Mouse (Mus musculus): ENCODE results near the gene Mctp1. TPM values are rescaled to one million over a fixed set of nuclear protein-coding genes. Genes with fewer than 3 reads are reported as not detected.

Gene Mctp1
- total RNA-seq, 2 experiments from 2014 or later = 37.8 to 43.3 TPM

- intact Hi-C loops (cut with DNase I) = no loop called here
- no peak for DNase-seq (ENCODE audit: extremely low spot score in 1 of 2, low spot score in 2 of 2)
Observed at GRCm38 (mm10) chr13:77018851-77019250, 634.5 kb downstream of the Mctp1 start.

- no peak for DNase-seq (ENCODE audit: extremely low spot score in 1 of 2, low spot score in 2 of 2)
- intact Hi-C loops (cut with DNase I) = no loop called here
Observed at GRCm38 (mm10) chr13:77029594-77029993, 645.3 kb downstream of the Mctp1 start.

GRCm38 (mm10) chr13:77043375-77043774 is 659.0 kb downstream of the Mctp1 start:
- DNase-seq (ENCODE audit: extremely low spot score in 1 of 2, low spot score in 2 of 2) = no peak
- intact Hi-C loops (cut with DNase I) = no loop called here

GRCm38 (mm10) chr13:77045375-77045774 is 661.0 kb downstream of the Mctp1 start:
- DNase-seq (ENCODE audit: extremely low spot score in 1 of 2, low spot score in 2 of 2) = no peak
- intact Hi-C loops (cut with DNase I) = loop anchor here (5.0 kb wide), 1 partner anchor 1152 kb away; the partner anchor contains the start of gene Nr2f1

GRCm38 (mm10) chr13:77046416-77046815 is 662.1 kb downstream of the Mctp1 start:
- intact Hi-C loops (cut with DNase I) = loop anchor here (5.0 kb wide), 1 partner anchor 1151 kb away; the partner anchor contains the start of gene Nr2f1
- DNase-seq (ENCODE audit: extremely low spot score in 1 of 2, low spot score in 2 of 2) = peak; percentile 22 to 31

GRCm38 (mm10) chr13:77047179-77047931 is 663.0 kb downstream of the Mctp1 start:
- intact Hi-C loops (cut with DNase I) = loop anchor here (5.0 kb wide), 1 partner anchor 1150 kb away; the partner anchor contains the start of gene Nr2f1
- DNase-seq (ENCODE audit: extremely low spot score in 1 of 2, low spot score in 2 of 2) = peak; percentile 19 to 21

- intact Hi-C loops (cut with DNase I) = loop anchor here (5.0 kb wide), 1 partner anchor 1149 kb away; the partner anchor contains the start of gene Nr2f1
Observed at GRCm38 (mm10) chr13:77048461-77048860, 664.1 kb downstream of the Mctp1 start.

GRCm38 (mm10) chr13:77049736-77050135 is 665.4 kb downstream of the Mctp1 start:
- intact Hi-C loops (cut with DNase I) = loop anchor here (5.0 kb wide), 1 partner anchor 1148 kb away; the partner anchor contains the start of gene Nr2f1

More at GRCm38 (mm10) chr13:77048461-77048860, 664.1 kb downstream of the Mctp1 start:
- peak in 1 of 2 experiments; percentile 48 for DNase-seq (ENCODE audit: extremely low spot score in 1 of 2, low spot score in 2 of 2)

GRCm38 (mm10) chr13:77063221-77063620 is 678.9 kb downstream of the Mctp1 start:
- no peak for DNase-seq (ENCODE audit: extremely low spot score in 1 of 2, low spot score in 2 of 2)

More at GRCm38 (mm10) chr13:77049736-77050135, 665.4 kb downstream of the Mctp1 start:
- no peak for DNase-seq (ENCODE audit: extremely low spot score in 1 of 2, low spot score in 2 of 2)

GRCm38 (mm10) chr13:77068847-77069246 is 684.5 kb downstream of the Mctp1 start:
- intact Hi-C loops (cut with DNase I) = no loop called here
- no peak for DNase-seq (ENCODE audit: extremely low spot score in 1 of 2, low spot score in 2 of 2)

More at GRCm38 (mm10) chr13:77063221-77063620, 678.9 kb downstream of the Mctp1 start:
- intact Hi-C loops (cut with DNase I) = no loop called here

GRCm38 (mm10) chr13:77072030-77072429 is 687.7 kb downstream of the Mctp1 start:
- DNase-seq (ENCODE audit: extremely low spot score in 1 of 2, low spot score in 2 of 2) = no peak
- intact Hi-C loops (cut with DNase I) = no loop called here

Other genes starting within 250 kb of the Mctp1 start
- not detected for gene Fam81b, start 79.5 kb upstream of the Mctp1 start, total RNA-seq (2021)